Mouse (Mus musculus): ENCODE data around the gene Dock2. TPM values are rescaled to one million over a fixed set of nuclear protein-coding genes. Genes with fewer than 3 reads are reported as not detected.
A peak's percentile ranks its signal among the peaks of the same experiment; 100 is the strongest.

Gene Dock2
- polyA plus RNA-seq, 1 experiment from 2014 or later: 1.4 TPM

DNA sequence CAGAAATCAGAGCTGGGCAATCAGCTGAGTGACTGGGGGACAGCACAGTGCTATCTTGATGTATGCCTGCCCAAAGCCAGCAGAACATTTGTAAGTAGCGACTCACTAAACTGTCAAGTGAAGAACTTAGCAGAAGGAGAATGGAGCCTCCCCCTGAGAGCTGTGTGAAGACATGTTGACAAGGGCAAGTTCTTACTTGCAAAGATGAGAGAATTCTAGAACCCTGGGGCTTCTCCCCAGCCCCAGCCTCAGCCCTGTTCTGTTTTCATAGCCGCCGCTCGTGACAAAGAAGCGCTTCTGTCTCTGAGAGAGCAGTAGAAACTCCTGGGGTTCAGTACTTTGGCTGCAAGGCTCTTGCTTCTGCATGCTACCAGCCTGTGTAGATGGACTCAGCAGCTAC is 444.0 kb downstream of the Dock2 start:
- ATAC-seq: no peak
- H3K4me1 ChIP-seq (ENCODE audit: control insufficient read depth, insufficient read depth, low read length): no peaks in the 10 kb centered on the region
- no peaks in the 10 kb centered on the region for H3K27me3 ChIP-seq (replicated peaks; ENCODE audit: control insufficient read depth, insufficient read depth, low read length)
- no peak overlapping the region for H3K9ac ChIP-seq (ENCODE audit: low read depth, low read length)
- no peak overlapping the region for H3K4me3 ChIP-seq (ENCODE audit: low read length)
- H3K9me3 ChIP-seq (ENCODE audit: control insufficient read depth, low read length): no peaks in the 10 kb centered on the region
- H3K36me3 ChIP-seq (ENCODE audit: control insufficient read depth, insufficient read depth, low read length): no peaks in the 10 kb centered on the region
- no peak overlapping the region for H3K27ac ChIP-seq (ENCODE audit: low read length)
- H3K4me2 ChIP-seq (ENCODE audit: low read depth, low read length): no peak overlapping the region
- WGBS: 84% methylated on average over 5 of the region's 5 CpGs

DNA sequence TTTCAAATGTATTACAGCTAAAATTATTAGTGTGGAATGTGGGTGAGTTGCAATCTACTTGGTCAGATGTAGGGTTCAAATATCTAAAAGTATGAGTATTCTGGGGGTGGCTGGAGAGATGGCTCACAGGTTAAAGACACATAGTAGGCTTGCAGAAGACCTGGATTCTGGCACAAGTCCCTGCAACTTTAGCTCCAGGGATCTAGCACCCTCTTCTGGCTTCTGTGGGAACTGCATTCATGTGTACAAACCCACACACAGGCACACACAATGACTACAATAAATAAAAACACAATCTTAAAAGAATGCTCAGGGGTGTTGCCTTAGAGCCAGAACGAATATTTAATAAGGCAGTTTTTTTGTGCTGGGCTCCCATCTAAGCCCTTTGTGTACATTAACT is 445.8 kb downstream of the Dock2 start:
- no peaks in the 10 kb centered on the region for H3K9me3 ChIP-seq (ENCODE audit: control insufficient read depth, low read length)
- H3K4me1 ChIP-seq (ENCODE audit: control insufficient read depth, insufficient read depth, low read length): no peaks in the 10 kb centered on the region
- no peaks in the 10 kb centered on the region for H3K36me3 ChIP-seq (ENCODE audit: control insufficient read depth, insufficient read depth, low read length)
- H3K27ac ChIP-seq (ENCODE audit: low read length): no peak overlapping the region
- no peak overlapping the region for H3K9ac ChIP-seq (ENCODE audit: low read depth, low read length)
- no peaks in the 10 kb centered on the region for H3K27me3 ChIP-seq (replicated peaks; ENCODE audit: control insufficient read depth, insufficient read depth, low read length)
- H3K4me2 ChIP-seq (ENCODE audit: low read depth, low read length): no peak overlapping the region
- H3K4me3 ChIP-seq (ENCODE audit: low read length): no peak overlapping the region
- no peak for ATAC-seq
- WGBS: 69% methylated on average over 1 of the region's 1 CpGs

- no peak overlapping the region for H3K9ac ChIP-seq (ENCODE audit: low read depth, low read length)
- ATAC-seq: no peak
- no peak overlapping the region for H3K4me3 ChIP-seq (ENCODE audit: low read length)
- H3K27me3 ChIP-seq (replicated peaks; ENCODE audit: control insufficient read depth, insufficient read depth, low read length): no peaks in the 10 kb centered on the region
- no peak overlapping the region for H3K4me2 ChIP-seq (ENCODE audit: low read depth, low read length)
- no peak overlapping the region for H3K27ac ChIP-seq (ENCODE audit: low read length)
- WGBS: 55% methylated on average over 7 of the region's 7 CpGs
- H3K4me1 ChIP-seq (ENCODE audit: control insufficient read depth, insufficient read depth, low read length): no peaks in the 10 kb centered on the region
- no peaks in the 10 kb centered on the region for H3K9me3 ChIP-seq (ENCODE audit: control insufficient read depth, low read length)
- H3K36me3 ChIP-seq (ENCODE audit: control insufficient read depth, insufficient read depth, low read length): no peaks in the 10 kb centered on the region
These were observed 451.2 kb downstream of the Dock2 start for GRCm38 (mm10) chr11:34332344-34333031.

GRCm38 (mm10) chr11:34323664-34324063 is 460.0 kb downstream of the Dock2 start:
- WGBS: 81% methylated on average over 8 of the region's 8 CpGs
- H3K4me3 ChIP-seq (ENCODE audit: low read length): no peak overlapping the region
- no peaks in the 10 kb centered on the region for H3K9me3 ChIP-seq (ENCODE audit: control insufficient read depth, low read length)
- ATAC-seq: no peak
- H3K4me1 ChIP-seq (ENCODE audit: control insufficient read depth, insufficient read depth, low read length): no peaks in the 10 kb centered on the region
- H3K27me3 ChIP-seq (replicated peaks; ENCODE audit: control insufficient read depth, insufficient read depth, low read length): no peaks in the 10 kb centered on the region
- H3K36me3 ChIP-seq (ENCODE audit: control insufficient read depth, insufficient read depth, low read length): no peaks in the 10 kb centered on the region
- no peak overlapping the region for H3K9ac ChIP-seq (ENCODE audit: low read depth, low read length)
- H3K4me2 ChIP-seq (ENCODE audit: low read depth, low read length): no peak overlapping the region
- H3K27ac ChIP-seq (ENCODE audit: low read length): no peak overlapping the region

DNA sequence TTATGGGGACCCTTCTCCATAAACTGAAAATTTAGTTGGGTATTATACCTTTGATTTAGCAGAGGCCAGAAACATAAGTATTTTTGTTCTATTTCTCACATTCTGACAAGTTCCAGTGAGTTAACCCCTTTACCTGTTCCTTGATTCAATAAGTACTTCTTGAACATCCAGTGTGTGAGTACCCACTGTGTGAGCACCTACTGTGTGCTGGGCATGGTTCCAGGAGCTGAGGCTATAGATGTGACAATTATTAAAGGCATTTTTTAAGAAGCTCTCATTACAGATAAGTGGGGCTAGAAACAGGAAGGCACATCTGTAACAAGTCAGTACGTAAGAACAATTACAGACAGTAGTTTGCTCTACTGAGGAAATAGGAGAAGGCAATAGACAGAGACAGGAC is 464.4 kb downstream of the Dock2 start:
- Histone ChIP-seq H3K27ac (ENCODE audit: low read length) (no peak overlapping the region), H3K4me1 (ENCODE audit: control insufficient read depth, insufficient read depth, low read length) (no peaks in the 10 kb centered on the region), H3K4me3 (ENCODE audit: low read length) (no peak overlapping the region), H3K9me3 (ENCODE audit: control insufficient read depth, low read length) (no peaks in the 10 kb centered on the region), H3K27me3 (replicated peaks; ENCODE audit: control insufficient read depth, insufficient read depth, low read length) (no peaks in the 10 kb centered on the region), H3K4me2 (ENCODE audit: low read depth, low read length) (no peak overlapping the region), H3K36me3 (ENCODE audit: control insufficient read depth, insufficient read depth, low read length) (no peaks in the 10 kb centered on the region), H3K9ac (ENCODE audit: low read depth, low read length) (no peak overlapping the region)
- 90% methylated on average over 1 of the region's 1 CpGs for WGBS
- ATAC-seq: no peak

DNA sequence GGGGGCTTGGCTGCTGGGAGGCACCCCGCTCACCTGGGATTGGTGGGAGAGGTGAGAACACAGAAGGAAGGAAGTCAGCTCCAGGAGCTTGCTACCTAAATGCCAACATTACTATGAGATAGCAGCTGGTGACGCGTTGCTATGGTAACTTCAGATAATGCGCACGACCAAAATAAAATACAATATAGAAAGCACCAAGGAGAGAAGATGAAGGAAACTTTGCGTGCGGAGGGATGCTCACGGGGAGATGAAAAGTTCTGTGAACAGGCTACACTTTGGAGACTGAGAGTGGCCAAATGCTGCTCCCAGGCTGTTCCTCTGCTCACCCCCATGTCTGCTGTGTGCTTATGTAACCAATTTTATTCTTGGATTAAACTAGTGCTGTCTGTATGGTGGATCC is 466.7 kb downstream of the Dock2 start:
- H3K9ac ChIP-seq (ENCODE audit: low read depth, low read length): no peak overlapping the region
- H3K27ac ChIP-seq (ENCODE audit: low read length): no peak overlapping the region
- no peaks in the 10 kb centered on the region for H3K9me3 ChIP-seq (ENCODE audit: control insufficient read depth, low read length)
- H3K4me2 ChIP-seq (ENCODE audit: low read depth, low read length): no peak overlapping the region
- WGBS: 69% methylated on average over 8 of the region's 8 CpGs
- ATAC-seq: no peak
- H3K4me3 ChIP-seq (ENCODE audit: low read length): no peak overlapping the region
- H3K36me3 ChIP-seq (ENCODE audit: control insufficient read depth, insufficient read depth, low read length): no peaks in the 10 kb centered on the region
- H3K4me1 ChIP-seq (ENCODE audit: control insufficient read depth, insufficient read depth, low read length): no peaks in the 10 kb centered on the region
- H3K27me3 ChIP-seq (replicated peaks; ENCODE audit: control insufficient read depth, insufficient read depth, low read length): no peaks in the 10 kb centered on the region

DNA sequence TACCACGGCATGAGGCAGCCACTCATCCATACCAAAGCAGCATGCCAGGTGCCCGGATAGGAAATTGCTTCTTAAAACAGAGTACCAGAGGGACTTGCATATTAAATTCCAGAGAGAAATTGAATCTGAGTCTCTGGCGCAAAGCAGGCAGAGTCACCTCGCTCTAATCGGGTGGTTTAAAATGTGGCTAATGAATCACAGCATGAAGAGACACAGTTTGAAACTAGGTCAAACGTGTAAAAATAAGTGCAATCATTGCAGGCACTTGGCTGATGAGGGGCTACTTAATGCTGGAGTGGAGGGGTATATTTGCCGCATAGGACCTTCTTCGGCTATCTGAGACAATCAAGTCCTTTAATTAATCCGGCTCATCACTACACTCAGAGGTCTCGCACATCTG is 467.5 kb downstream of the Dock2 start:
- WGBS: 76% methylated on average over 10 of the region's 10 CpGs
- Histone ChIP-seq H3K27ac (ENCODE audit: low read length) (no peak overlapping the region), H3K9me3 (ENCODE audit: control insufficient read depth, low read length) (no peaks in the 10 kb centered on the region), H3K9ac (ENCODE audit: low read depth, low read length) (no peak overlapping the region), H3K4me1 (ENCODE audit: control insufficient read depth, insufficient read depth, low read length) (no peaks in the 10 kb centered on the region), H3K4me2 (ENCODE audit: low read depth, low read length) (no peak overlapping the region), H3K27me3 (replicated peaks; ENCODE audit: control insufficient read depth, insufficient read depth, low read length) (no peaks in the 10 kb centered on the region), H3K36me3 (ENCODE audit: control insufficient read depth, insufficient read depth, low read length) (no peaks in the 10 kb centered on the region), H3K4me3 (ENCODE audit: low read length) (no peak overlapping the region)
- ATAC-seq: no peak

DNA sequence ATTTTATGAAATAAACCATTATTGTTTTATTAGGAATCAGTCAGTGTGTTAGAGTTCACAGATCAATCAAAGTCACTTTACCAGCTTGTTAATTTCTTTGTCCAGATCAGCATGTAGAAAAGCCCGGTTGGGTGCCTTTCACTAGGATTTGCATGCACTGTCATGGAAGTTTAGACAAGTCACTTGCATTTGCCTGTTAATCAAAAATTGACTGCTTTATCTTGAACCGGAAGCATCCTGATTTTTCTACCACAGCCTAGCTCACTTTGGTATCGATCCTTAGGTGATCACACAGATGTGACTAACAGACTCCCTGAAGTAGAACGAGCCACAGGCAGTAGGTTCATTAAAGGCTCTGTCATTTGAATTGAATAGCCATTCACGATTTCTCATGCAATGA is 468.3 kb downstream of the Dock2 start:
- Histone ChIP-seq H3K9me3 (ENCODE audit: control insufficient read depth, low read length) (no peaks in the 10 kb centered on the region), H3K9ac (ENCODE audit: low read depth, low read length) (no peak overlapping the region), H3K36me3 (ENCODE audit: control insufficient read depth, insufficient read depth, low read length) (no peaks in the 10 kb centered on the region), H3K27ac (ENCODE audit: low read length) (no peak overlapping the region), H3K4me1 (ENCODE audit: control insufficient read depth, insufficient read depth, low read length) (no peaks in the 10 kb centered on the region), H3K27me3 (replicated peaks; ENCODE audit: control insufficient read depth, insufficient read depth, low read length) (no peaks in the 10 kb centered on the region), H3K4me3 (ENCODE audit: low read length) (no peak overlapping the region), H3K4me2 (ENCODE audit: low read depth, low read length) (no peak overlapping the region)
- WGBS: 43% methylated on average over 5 of the region's 5 CpGs
- no peak for ATAC-seq

DNA sequence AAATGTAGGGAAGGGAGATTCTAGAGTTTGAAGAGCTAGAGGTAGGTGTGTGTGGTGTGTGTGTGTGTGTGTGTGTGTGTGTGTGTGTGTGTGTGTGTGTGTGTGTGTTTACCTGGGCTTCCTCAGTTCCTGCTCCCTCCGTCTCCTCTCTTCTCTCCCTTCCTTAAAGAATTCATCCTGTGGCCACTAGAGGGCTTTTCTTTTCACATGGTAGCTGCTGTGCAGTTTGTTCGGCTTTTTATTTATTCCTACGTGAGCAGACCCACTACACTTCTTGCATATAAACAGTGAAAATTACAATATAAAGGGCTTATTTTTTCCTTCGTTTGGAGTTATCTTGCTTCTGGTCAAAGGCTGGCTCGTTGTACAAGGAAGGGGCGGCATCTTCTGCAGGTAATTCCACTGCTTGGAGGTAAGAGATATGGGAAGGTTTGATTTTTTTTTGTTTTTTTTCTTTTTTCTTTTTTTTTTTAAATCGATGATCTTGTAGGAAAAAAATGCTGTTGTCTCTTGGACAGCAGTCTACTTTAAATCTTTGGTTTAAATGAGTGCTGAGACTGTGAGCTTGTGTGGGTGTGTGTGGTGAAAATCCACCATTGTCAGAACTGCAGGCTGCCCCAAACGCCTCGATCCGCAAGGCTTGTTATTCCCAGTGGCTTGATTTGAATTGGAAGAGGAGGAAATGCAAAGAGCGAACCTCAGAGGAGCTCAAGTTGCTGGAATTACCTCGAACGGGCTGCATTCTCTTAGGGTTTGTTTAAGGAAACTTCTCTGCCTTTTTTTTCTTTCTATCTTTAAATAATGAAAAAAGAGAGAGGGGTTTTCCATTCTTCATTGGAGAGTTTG is 468.9 kb downstream of the Dock2 start, which contains the start of gene Fam196b:
Gene Fam196b (plus strand): TSS at position 289 of the 846 bp plus-strand sequence.
- Histone ChIP-seq H3K4me2 (ENCODE audit: low read depth, low read length) (peak within 1 kb of the TSS; percentile 55), H3K9ac (ENCODE audit: low read depth, low read length) (peak within 1 kb of the TSS; percentile 40; the same call in 1 of the 2 replicates), H3K4me3 (ENCODE audit: low read length) (peak within 1 kb of the TSS; percentile 33), H3K4me1 (ENCODE audit: control insufficient read depth, insufficient read depth, low read length) (no peaks in the 10 kb centered on the region), H3K9me3 (ENCODE audit: control insufficient read depth, low read length) (no peaks in the 10 kb centered on the region), H3K27ac (ENCODE audit: low read length) (no peak within 1 kb of the TSS), H3K27me3 (replicated peaks; ENCODE audit: control insufficient read depth, insufficient read depth, low read length) (no peaks in the 10 kb centered on the region), H3K36me3 (ENCODE audit: control insufficient read depth, insufficient read depth, low read length) (no peaks in the 10 kb centered on the region)
- 5% methylated on average over 13 of the region's 13 CpGs for WGBS
- peak; percentile 62; the same call in 1 of the 2 replicates for ATAC-seq
